Mouse (Mus musculus) neural tube, embryonic 12.5 days (tissue): ENCODE data around the gene Rnf115. TPM values are rescaled to one million over a fixed set of nuclear protein-coding genes. Genes with fewer than 3 reads are reported as not detected.

Experiments used
- ATAC-seq: fragments of 200-750 bp; cut with Nextera tagmentation; 2 replicates; pipeline ENCODE4 v1.8.0; 2017; ENCODE audit warnings: low read depth, mild to moderate bottlenecking, moderate TSS enrichment, moderate library complexity; ENCODE audit not compliant: low FRiP score
- H3K27ac ChIP-seq: fragments of 300-500 bp; sonication (generic); 2 replicates; pipeline ENCODE4 v1.5.1; 2016
- H3K27me3 ChIP-seq: fragments of 300-500 bp; sonication (generic); replicated peaks from 2 replicates; pipeline ENCODE4 v1.6.1; 2016; ENCODE audit warnings: mild to moderate bottlenecking
- H3K36me3 ChIP-seq: fragments of 300-500 bp; sonication (generic); 2 replicates; pipeline ENCODE4 v1.6.1; 2016; ENCODE audit warnings: mild to moderate bottlenecking
- H3K4me1 ChIP-seq: fragments of 300-500 bp; sonication (generic); 2 replicates; pipeline ENCODE4 v1.6.1; 2016
- H3K4me2 ChIP-seq: fragments of 300-500 bp; sonication (generic); replicated peaks from 2 replicates; pipeline ENCODE4 v1.6.1; 2016; ENCODE audit warnings: mild to moderate bottlenecking
- H3K4me3 ChIP-seq: fragments of 300-500 bp; sonication (generic); 2 replicates; pipeline ENCODE4 v1.5.1; 2016
- H3K9ac ChIP-seq: fragments of 300-500 bp; sonication (generic); 2 replicates; pipeline ENCODE4 v1.6.1; 2016; ENCODE audit warnings: mild to moderate bottlenecking
- H3K9me3 ChIP-seq: fragments of 300-500 bp; sonication (generic); 2 replicates; pipeline ENCODE4 v1.6.1; 2016; ENCODE audit warnings: mild to moderate bottlenecking
- WGBS: fragments of 180-500 bp; shearing (Covaris S2); methylation state at CpG from one replicate; pipeline ENCODE4 v1.1.7; 2016; 5-methylcytosine and 5-hydroxymethylcytosine counted together
- polyA plus RNA-seq: library from polyadenylated mRNA; unstranded; fragments of >200 nt; fragmentation: Nextera tagmentation; extraction: Ambion mirVana; gene quantifications from 2 replicates; pipeline ENCODE4 v1.2.1, GENCODE M21; 2016

The Rnf115 gene
- polyA plus RNA-seq, 1 experiment from 2014 or later: 81.4 TPM

DNA sequence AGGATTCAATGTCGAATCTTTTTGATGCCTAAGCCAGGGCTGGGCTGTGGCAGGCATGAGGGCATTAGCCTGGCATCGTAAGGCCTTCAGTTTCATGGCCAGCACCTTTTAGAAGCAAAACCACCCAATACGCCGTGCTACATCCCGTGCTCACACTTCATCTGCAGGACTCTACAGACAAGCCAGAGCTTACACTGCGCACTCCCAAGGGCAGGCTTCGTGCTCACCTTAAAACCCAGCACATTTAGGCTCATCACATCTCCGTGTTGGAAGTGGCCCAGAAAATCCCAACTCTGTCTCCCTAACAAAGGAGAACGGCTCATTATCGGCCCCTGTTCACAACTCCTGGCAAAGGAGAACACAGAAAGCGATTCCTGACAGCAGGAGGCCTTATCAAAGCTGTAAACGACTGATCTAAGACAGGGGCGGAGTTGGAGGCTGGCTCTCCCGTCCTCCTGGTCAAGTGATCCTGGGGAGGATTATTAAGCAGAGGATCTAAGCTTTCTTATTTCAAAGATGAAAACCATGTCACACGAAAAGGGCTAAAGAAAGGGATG is 100.9 kb downstream of the Rnf115 start:
- H3K9ac ChIP-seq: no peak overlapping the region
- WGBS: 36% methylated on average over 15 of the region's 15 CpGs
- H3K9me3 ChIP-seq: no peaks in the 10 kb centered on the region
- H3K27ac ChIP-seq: no peak overlapping the region
- H3K36me3 ChIP-seq: no peaks in the 10 kb centered on the region
- 0 out of 2 replicates have a peak, but pooled peaks cover 3% of the 10 kb centered on the region for H3K4me1 ChIP-seq
- H3K4me2 ChIP-seq: no peak overlapping the region
- no peaks in the 10 kb centered on the region for H3K27me3 ChIP-seq
- no peak overlapping the region for H3K4me3 ChIP-seq
- ATAC-seq: no peak

- H3K4me2 ChIP-seq: no peak within 1 kb of the TSS
- ATAC-seq: no peak
- no peak within 1 kb of the TSS for H3K4me3 ChIP-seq
- WGBS: 69% methylated on average over 1 of the region's 1 CpGs
- H3K9me3 ChIP-seq: no peaks in the 10 kb centered on the region
- H3K27me3 ChIP-seq: no peaks in the 10 kb centered on the region
- no peak within 1 kb of the TSS for H3K27ac ChIP-seq
- no peaks in the 10 kb centered on the region for H3K36me3 ChIP-seq
- H3K9ac ChIP-seq: no peak within 1 kb of the TSS
- 0 out of 2 replicates have a peak, but pooled peaks cover 3% of the 10 kb centered on the region for H3K4me1 ChIP-seq
Observed at GRCm38 (mm10) chr3:96828984-96829383, 101.5 kb downstream of the Rnf115 start, which contains the start of the genes Pdzk1 and Cd160. Pdzk1 (plus strand) TSS chr3:96829284. Cd160 (minus strand) TSS chr3:96829351.

DNA sequence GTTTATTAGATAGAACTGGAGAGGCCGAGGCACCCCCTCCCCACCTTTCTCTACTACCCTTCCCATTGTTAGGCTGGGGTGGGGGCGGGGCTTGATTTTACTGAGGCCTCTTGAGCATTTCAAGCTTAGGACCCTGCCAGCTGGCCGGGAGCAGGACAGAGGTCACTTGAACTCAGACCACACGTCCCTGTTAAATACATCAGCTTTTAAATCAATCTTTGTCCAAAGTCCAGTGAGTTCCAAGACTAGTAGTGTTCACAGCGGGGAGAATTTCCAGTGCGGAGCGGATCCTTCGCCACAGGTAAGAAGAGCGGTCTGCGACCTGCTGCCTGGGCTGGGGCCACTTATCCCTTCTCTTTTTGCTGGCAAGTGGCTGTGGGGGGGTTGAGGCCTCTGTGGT is 102.4 kb downstream of the Rnf115 start:
- Histone ChIP-seq H3K9ac (no peak overlapping the region), H3K9me3 (no peaks in the 10 kb centered on the region), H3K36me3 (no peaks in the 10 kb centered on the region), H3K27ac (no peak overlapping the region), H3K4me3 (no peak overlapping the region), H3K4me1 (0 out of 2 replicates have a peak, but pooled peaks cover 3% of the 10 kb centered on the region), H3K4me2 (no peak overlapping the region), H3K27me3 (no peaks in the 10 kb centered on the region)
- 68% methylated on average over 10 of the region's 10 CpGs for WGBS
- no peak for ATAC-seq

DNA sequence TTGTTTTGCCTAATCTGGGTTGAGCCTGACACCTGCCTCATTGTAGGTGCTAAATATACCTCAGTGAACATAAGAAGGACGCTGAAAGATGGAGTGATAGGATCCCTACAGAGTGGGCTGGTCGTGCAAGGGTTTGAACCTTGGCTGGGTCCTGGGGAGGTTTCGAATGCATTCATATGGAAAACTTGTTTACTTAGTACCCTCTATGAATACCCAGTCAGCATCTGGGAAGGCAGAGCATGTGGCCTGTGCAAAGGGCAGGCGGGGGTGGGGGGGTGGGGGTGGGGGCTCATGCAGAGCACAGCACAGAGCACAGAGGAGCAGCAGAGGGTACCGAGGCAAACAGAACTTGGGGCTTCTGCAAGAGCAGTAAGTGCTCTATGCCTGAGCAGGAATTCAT is 105.5 kb downstream of the Rnf115 start:
- Histone ChIP-seq H3K36me3 (no peaks in the 10 kb centered on the region), H3K27ac (no peak overlapping the region), H3K9ac (no peak overlapping the region), H3K4me2 (no peak overlapping the region), H3K9me3 (no peaks in the 10 kb centered on the region), H3K4me1 (no peaks in the 10 kb centered on the region), H3K4me3 (no peak overlapping the region), H3K27me3 (no peaks in the 10 kb centered on the region)
- no peak for ATAC-seq
- 28% methylated on average over 5 of the region's 5 CpGs for WGBS

DNA sequence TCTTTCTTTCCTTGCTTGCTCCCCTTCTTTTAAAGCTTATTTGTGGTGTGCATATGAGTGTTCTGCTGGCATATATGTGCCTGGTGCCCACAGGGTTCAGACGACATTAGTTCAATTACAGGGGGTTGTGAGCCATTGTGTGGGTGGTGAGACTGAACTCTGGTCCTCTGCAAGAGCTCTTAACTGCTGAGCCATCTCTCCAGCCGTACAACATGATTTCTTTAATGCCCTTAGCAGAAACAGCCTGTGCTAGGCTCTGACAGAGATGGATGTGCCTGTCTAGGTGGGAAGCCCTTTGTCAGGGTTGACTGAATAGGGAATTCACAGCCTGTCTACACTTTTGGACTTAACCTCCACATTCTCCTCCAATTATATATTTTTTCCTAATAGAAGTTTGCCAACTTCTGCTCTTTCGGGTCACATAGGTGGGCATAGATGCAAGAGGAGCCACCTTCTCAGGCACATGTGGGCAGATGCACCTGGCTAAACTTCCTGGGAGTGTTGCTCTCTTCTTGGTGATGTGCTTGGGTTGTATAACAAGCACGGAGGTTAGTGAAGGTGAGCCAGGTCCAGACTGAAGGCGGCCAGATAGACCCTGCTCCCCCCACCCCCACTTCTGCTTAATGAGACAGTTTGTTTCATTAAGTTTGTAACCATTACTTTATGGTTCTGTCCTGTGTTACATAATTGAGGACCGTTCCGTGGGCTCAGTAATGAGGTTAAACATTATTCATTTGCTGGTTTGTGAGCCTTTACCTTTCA is 107.3 kb downstream of the Rnf115 start:
- no peak overlapping the region for H3K4me2 ChIP-seq
- H3K4me1 ChIP-seq: no peaks in the 10 kb centered on the region
- no peak for ATAC-seq
- no peaks in the 10 kb centered on the region for H3K9me3 ChIP-seq
- no peak overlapping the region for H3K4me3 ChIP-seq
- WGBS: 71% methylated on average over 7 of the region's 7 CpGs
- no peak overlapping the region for H3K27ac ChIP-seq
- no peaks in the 10 kb centered on the region for H3K36me3 ChIP-seq
- no peak overlapping the region for H3K9ac ChIP-seq
- H3K27me3 ChIP-seq: no peaks in the 10 kb centered on the region

DNA sequence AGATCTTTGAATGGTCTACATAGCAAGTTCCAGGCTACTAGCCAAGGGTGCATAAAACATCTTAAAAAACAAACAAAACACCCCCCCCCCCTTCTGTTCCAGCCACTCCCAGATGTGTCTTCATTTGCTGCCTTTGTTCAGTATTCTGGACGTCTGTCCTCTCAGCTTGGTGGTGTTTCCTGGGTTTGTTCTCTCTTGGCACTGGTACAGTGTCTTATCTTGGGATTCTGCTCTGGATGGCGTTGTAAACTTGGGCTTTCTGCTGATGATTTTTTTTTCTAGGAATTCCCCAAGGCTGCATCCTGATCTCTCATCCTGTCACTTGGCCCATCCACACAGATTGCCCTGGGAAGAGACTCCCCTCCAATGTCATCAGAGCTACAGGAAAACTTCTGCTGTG is 109.0 kb downstream of the Rnf115 start:
- H3K36me3 ChIP-seq: no peaks in the 10 kb centered on the region
- H3K9me3 ChIP-seq: no peaks in the 10 kb centered on the region
- H3K27ac ChIP-seq: no peak overlapping the region
- WGBS: 73% methylated on average over 2 of the region's 2 CpGs
- no peak for ATAC-seq
- H3K9ac ChIP-seq: no peak overlapping the region
- H3K4me3 ChIP-seq: no peak overlapping the region
- no peaks in the 10 kb centered on the region for H3K4me1 ChIP-seq
- no peaks in the 10 kb centered on the region for H3K27me3 ChIP-seq
- H3K4me2 ChIP-seq: no peak overlapping the region

DNA sequence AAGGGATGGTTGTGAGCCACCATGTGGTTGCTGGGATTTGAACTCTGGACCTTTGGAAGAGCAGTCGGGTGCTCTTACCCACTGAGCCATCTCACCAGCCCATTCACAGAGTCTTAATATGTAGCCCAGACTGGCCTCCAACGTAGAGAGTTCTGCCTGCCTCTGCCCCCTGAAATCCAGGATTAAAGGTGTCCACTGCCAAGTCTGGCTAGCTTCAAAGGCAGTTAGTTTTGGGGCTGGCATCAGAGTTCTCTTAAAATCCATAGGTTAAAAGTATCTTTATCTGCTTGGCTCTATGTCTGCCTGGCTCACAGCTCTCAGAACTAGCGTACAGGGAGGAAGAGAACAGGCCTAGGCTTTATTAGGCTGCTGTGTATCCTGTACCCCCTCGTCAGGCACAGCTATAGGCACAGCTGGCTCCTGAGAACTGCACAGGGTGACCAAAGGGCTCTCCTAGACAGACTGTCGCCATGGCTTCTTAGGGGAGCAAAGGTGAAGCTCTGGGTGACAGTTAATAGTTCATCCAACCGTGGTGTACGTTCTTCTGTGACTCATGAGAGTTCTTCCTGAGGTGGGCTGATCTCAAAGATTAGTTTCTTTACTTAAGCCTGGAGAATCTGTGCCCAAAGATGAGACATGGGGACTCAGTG is 111.7 kb downstream of the Rnf115 start:
- Histone ChIP-seq H3K9ac (no peak overlapping the region), H3K4me3 (no peak overlapping the region), H3K4me1 (no peaks in the 10 kb centered on the region), H3K36me3 (no peaks in the 10 kb centered on the region), H3K27me3 (no peaks in the 10 kb centered on the region), H3K9me3 (no peaks in the 10 kb centered on the region), H3K4me2 (no peak overlapping the region), H3K27ac (no peak overlapping the region)
- WGBS: 80% methylated on average over 7 of the region's 7 CpGs
- no peak for ATAC-seq

Other genes with a start within 250 kb of the Rnf115 start
- gene Hfe2, start 202.5 kb upstream of the Rnf115 start, polyA plus RNA-seq: 1.9 and 2.7 TPM in 2 replicates
- gene Txnip, start 169.7 kb upstream of the Rnf115 start, polyA plus RNA-seq: 51.4 and 57.5 TPM in 2 replicates
- 1.6 and 3.0 TPM in 2 replicates for gene Gm16253, start 150.7 kb upstream of the Rnf115 start, polyA plus RNA-seq
- gene Polr3gl, start 133.5 kb upstream of the Rnf115 start, polyA plus RNA-seq: 40.3 and 40.9 TPM in 2 replicates
- 5.3 and 5.6 TPM in 2 replicates for gene Ankrd34a, start 131.0 kb upstream of the Rnf115 start, polyA plus RNA-seq
- gene Lix1l, start 126.5 kb upstream of the Rnf115 start, polyA plus RNA-seq: 6.7 and 7.2 TPM in 2 replicates
- 146 and 147 TPM in 2 replicates for gene Rbm8a, start 97.7 kb upstream of the Rnf115 start, polyA plus RNA-seq
- gene Pex11b, start 92.3 kb upstream of the Rnf115 start, polyA plus RNA-seq: 43.9 and 45.9 TPM in 2 replicates
- gene Gm42957, start 92.2 kb upstream of the Rnf115 start, polyA plus RNA-seq: 0.09 TPM in 2 replicates
- 0.90 and 0.93 TPM in 2 replicates for gene Itga10, start 82.1 kb upstream of the Rnf115 start, polyA plus RNA-seq
- gene Ankrd35, start 57.5 kb upstream of the Rnf115 start, polyA plus RNA-seq: 0.55 and 0.65 TPM in 2 replicates
- gene Pias3, start 31.3 kb upstream of the Rnf115 start, polyA plus RNA-seq: 39.7 and 42.9 TPM in 2 replicates
- 13.5 and 14.5 TPM in 2 replicates for gene Nudt17, start 19.1 kb upstream of the Rnf115 start, polyA plus RNA-seq
- 33.9 and 40.3 TPM in 2 replicates for gene Polr3c, start within 50 bp of the Rnf115 start, polyA plus RNA-seq
- not detected in 2 replicates for gene Pdzk1, start 101.6 kb downstream of the Rnf115 start, polyA plus RNA-seq
- 0.08 and 0.15 TPM in 2 replicates for gene Cd160, start 101.7 kb downstream of the Rnf115 start, polyA plus RNA-seq
- 6.9 and 11.7 TPM in 2 replicates for gene Gja5, start 177.0 kb downstream of the Rnf115 start, polyA plus RNA-seq
- 37.8 and 38.1 TPM in 2 replicates for gene Gpr89, start 177.7 kb downstream of the Rnf115 start, polyA plus RNA-seq
- gene Gja8, start 198.4 kb downstream of the Rnf115 start, polyA plus RNA-seq: 0.06 TPM in 1 of 2 replicates, not detected in the other